Mouse (Mus musculus) heart, embryonic 16.5 days (tissue): ENCODE measurements around the gene Chd8. TPM values are rescaled to one million over a fixed set of nuclear protein-coding genes. Genes with fewer than 3 reads are reported as not detected.

ENCODE experiments used
- ATAC-seq: fragments of 200-750 bp; cut with Nextera tagmentation; replicated peaks from 2 replicates; pipeline ENCODE4 v1.8.0; 2017; ENCODE audit warnings: moderate number of reproducible peaks; ENCODE audit not compliant: insufficient read depth, low FRiP score; ENCODE audit errors: extremely low read depth
- H3K27ac ChIP-seq: fragments of 300-500 bp; sonication (generic); 2 replicates; pipeline ENCODE4 v1.5.1; 2014; ENCODE audit warnings: mild to moderate bottlenecking, low read length, control low read depth, moderate library complexity
- H3K27me3 ChIP-seq: fragments of 300-500 bp; sonication (generic); 2 replicates; pipeline ENCODE4 v1.6.1; 2014; ENCODE audit warnings: low read length, mixed read lengths; ENCODE audit not compliant: control insufficient read depth, insufficient read depth
- H3K36me3 ChIP-seq: fragments of 300-500 bp; sonication (generic); 2 replicates; pipeline ENCODE4 v1.6.1; 2014; ENCODE audit not compliant: control insufficient read depth, insufficient read depth
- H3K4me1 ChIP-seq: fragments of 300-500 bp; sonication (generic); 2 replicates; pipeline ENCODE4 v1.6.1; 2014; ENCODE audit warnings: low read length, mixed read lengths; ENCODE audit not compliant: control insufficient read depth, insufficient read depth
- H3K4me2 ChIP-seq: fragments of 300-500 bp; sonication (generic); 2 replicates; pipeline ENCODE4 v1.6.1; 2014; ENCODE audit warnings: low read depth, mild to moderate bottlenecking, control low read depth, low read length
- H3K4me3 ChIP-seq: fragments of 300-500 bp; sonication (generic); 2 replicates; pipeline ENCODE4 v1.5.1; 2014; ENCODE audit warnings: mild to moderate bottlenecking, control low read depth, low read length
- H3K9ac ChIP-seq: fragments of 300-500 bp; sonication (generic); 2 replicates; pipeline ENCODE4 v1.6.1; 2014; ENCODE audit warnings: low read length, control low read depth
- H3K9me3 ChIP-seq: fragments of 300-500 bp; sonication (generic); replicated peaks from 2 replicates; pipeline ENCODE4 v1.6.1; 2016; ENCODE audit warnings: low read length; ENCODE audit not compliant: control insufficient read depth
- WGBS: fragments of 180-500 bp; shearing (Covaris S2); extraction: QIAGEN DNeasy Blood & Tissue Kit; methylation state at CpG from one replicate; pipeline ENCODE4 v1.1.7; 2014; 5-methylcytosine and 5-hydroxymethylcytosine counted together
- polyA plus RNA-seq: library from polyadenylated mRNA; unstranded; fragments of >200 nt; fragmentation: Nextera tagmentation; extraction: Ambion mirVana; gene quantifications from 2 replicates; pipeline ENCODE4 v1.2.1, GENCODE M21; 2015

Chd8 gene
- polyA plus RNA-seq, 1 experiment from 2014 or later = 20.8 TPM

DNA sequence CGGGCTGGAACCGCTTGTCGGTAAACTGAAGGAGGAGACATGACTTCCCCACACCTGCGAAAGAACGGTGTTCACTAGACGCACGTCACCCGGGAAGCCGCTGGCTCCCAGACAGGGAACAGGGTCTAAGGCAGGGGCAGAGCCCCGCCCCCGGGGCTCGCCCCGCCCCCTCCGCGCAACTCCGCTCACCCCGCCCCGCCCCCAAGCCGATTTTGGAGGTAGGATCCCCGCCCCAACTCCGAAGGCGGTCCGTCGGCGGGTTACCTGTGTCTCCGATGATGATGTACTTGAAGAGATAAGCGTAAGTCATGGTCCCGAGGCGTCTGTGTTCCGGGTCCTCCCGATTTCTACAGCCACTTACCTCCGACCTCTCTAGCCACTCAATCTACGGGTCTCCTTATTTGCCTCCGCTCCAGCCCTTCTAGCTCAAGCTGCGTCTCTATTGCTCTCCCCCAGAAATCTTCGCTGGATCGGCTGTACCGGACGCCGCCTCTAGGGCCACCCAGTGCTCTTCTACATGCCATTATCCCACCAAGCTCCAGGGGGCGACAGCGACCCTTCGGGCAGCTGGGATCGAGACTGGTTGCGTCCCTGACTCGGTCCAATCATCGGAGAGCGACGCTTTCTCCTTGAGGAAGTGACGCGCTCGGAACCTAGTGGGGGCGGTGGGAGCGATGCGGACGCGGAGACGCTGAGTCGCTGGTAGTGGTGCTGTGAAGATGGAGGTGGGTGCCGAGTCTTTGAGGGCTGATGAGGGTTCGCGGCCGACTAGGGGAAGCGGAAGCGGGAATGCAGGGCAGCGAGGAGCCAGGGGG lies 21.6 kb upstream of the Chd8 start, which contains the start of the genes Tox4 and Rab2b:
Gene Tox4 (plus strand): TSS at position 215 of the 815 bp plus-strand sequence.
Gene Rab2b (minus strand): TSS at position 614 of the 815 bp plus-strand sequence.
- Histone ChIP-seq H3K36me3 (peaks cover 6% of the 10 kb centered on the region), H3K4me3 (peak within 1 kb of the TSS; percentile 82), H3K9ac (peak within 1 kb of the TSS; percentile 93), H3K4me1 (peaks cover 12% of the 10 kb centered on the region), H3K27me3 (no peaks in the 10 kb centered on the region), H3K9me3 (no peaks in the 10 kb centered on the region), H3K4me2 (peak within 1 kb of the TSS; percentile 81), H3K27ac (peak within 1 kb of the TSS; percentile 90)
- ATAC-seq = peak; percentile 94
- under 1% methylated on average over 59 of the region's 66 CpGs for WGBS

DNA sequence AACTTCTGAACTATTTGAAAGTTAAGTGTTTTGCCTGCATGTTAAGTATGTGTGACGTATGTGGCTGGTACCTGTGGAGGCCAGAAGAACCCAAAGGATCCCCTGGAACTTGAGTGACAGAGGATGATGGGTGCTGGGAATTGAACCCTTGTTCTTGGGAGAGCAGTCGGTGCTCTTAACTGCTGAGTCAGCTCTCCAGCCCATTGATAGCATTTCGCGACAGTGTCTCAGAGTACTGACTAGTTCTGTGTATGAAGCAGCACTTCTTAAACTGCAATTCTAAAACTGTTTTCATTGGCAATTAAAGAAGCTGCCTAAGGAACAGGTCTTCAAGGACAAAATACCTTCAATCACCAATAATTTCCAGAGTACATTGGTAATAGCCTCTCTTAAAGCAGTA lies 19.6 kb upstream of the Chd8 start:
- H3K4me1 ChIP-seq = peaks cover 12% of the 10 kb centered on the region
- H3K4me2 ChIP-seq = no peak overlapping the region
- no peak overlapping the region for H3K27ac ChIP-seq
- peaks cover 6% of the 10 kb centered on the region for H3K36me3 ChIP-seq
- H3K9ac ChIP-seq = no peak overlapping the region
- H3K4me3 ChIP-seq = no peak overlapping the region
- WGBS = 91% methylated on average over 4 of the region's 4 CpGs
- no peaks in the 10 kb centered on the region for H3K9me3 ChIP-seq
- no peak for ATAC-seq
- no peaks in the 10 kb centered on the region for H3K27me3 ChIP-seq

- H3K9me3 ChIP-seq = no peaks in the 10 kb centered on the region
- no peak overlapping the region for H3K27ac ChIP-seq
- H3K36me3 ChIP-seq = peaks cover 12% of the 10 kb centered on the region
- H3K9ac ChIP-seq = no peak overlapping the region
- no peak overlapping the region for H3K4me3 ChIP-seq
- no peak for ATAC-seq
- H3K27me3 ChIP-seq = no peaks in the 10 kb centered on the region
- H3K4me1 ChIP-seq = no peaks in the 10 kb centered on the region
- WGBS = 53% methylated on average over 3 of the region's 3 CpGs
- H3K4me2 ChIP-seq = no peak overlapping the region
These were observed 15.2 kb upstream of the Chd8 start for GRCm38 (mm10) chr14:52272781-52273180.

DNA sequence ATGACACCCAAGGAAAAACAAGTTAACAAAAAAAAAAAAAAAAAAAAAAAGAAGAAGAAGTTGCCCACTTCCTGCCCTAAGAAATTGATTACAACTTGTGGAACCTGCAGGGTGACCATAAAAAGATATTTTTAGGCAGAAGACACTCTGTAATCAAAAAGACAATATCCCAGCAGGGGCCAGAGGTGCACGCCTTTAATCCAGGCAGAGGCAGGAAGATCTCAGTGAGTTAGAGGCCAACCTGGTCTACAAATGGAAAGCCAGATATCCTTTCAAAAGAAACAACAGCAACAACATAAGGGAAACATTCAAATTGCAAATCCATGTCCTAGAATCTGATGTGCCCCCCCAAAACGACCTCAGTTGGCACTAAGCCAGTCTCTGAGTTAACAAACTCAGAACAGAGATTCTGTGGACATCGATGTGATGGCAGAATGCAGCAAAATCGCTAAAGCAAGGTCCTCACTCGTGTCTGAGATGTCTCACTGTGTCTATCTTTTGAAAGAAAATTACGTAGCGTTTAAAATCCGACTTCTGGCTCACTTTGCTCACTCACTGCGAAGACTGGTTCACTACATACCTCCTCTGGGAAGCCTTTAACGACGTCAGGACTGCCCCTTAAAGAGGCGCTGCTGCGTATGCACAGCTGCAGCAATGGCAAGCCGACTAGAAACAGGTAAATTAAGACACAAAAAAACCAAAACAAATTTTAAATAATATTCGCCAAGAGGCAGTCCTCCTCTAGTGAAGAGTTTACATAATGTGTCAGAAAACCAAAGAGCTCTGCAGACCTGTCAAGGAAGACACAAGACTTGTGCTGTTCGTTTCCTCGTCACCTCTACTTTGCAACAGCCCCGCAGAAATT lies 1.0 kb downstream of the Chd8 start:
- H3K36me3 ChIP-seq = no peaks in the 10 kb centered on the region
- no peaks in the 10 kb centered on the region for H3K9me3 ChIP-seq
- H3K4me1 ChIP-seq = peaks cover 7% of the 10 kb centered on the region
- peak overlapping the region; percentile 85 for H3K4me2 ChIP-seq
- peak overlapping the region; percentile 74 for H3K4me3 ChIP-seq
- 5% methylated on average over 18 of the region's 18 CpGs for WGBS
- ATAC-seq = no peak
- H3K27me3 ChIP-seq = no peaks in the 10 kb centered on the region
- peak overlapping the region; percentile 93 for H3K9ac ChIP-seq
- peak overlapping the region; percentile 87 for H3K27ac ChIP-seq

DNA sequence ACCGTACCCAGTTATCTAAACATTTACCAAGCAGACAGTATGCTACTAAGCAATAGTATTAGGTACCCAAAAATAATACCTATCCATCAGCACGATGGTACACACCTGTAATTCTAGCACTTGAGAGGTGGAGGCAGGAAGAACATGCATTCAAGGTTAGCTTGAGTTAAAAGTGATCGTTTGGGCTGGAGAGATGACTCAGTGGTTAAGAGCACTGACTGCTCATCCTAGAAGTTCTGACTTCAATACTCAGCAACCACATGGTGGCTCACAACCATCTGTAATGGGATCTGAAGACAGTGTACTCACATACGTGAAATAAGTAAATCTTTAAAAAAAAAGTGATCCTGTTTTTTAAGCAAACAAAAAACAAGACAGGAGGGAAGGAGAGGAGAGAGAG lies 11.5 kb downstream of the Chd8 start:
- Histone ChIP-seq H3K4me1 (peaks cover 16% of the 10 kb centered on the region), H3K36me3 (no peaks in the 10 kb centered on the region), H3K9ac (no peak overlapping the region), H3K4me3 (no peak overlapping the region), H3K9me3 (no peaks in the 10 kb centered on the region), H3K27me3 (no peaks in the 10 kb centered on the region), H3K4me2 (no peak overlapping the region), H3K27ac (no peak overlapping the region)
- 69% methylated on average over 4 of the region's 4 CpGs for WGBS
- no peak for ATAC-seq

DNA sequence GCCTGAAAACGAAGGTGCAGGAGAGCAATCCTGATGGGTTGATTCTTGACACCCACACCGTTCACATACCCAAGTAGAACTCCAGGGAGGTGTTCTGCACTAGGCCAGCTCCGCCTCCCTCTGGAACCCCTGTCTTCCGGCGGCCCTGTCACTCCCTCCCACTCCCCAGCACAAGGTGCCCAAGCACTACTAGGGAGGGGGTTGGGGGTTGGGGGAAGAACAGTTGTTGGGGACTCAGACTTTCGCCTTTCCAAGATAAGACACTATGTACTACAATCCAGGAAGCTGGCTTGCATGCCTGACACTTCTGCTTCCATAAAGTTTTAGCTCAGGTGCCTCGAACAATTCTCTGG lies 12.9 kb downstream of the Chd8 start:
- Histone ChIP-seq H3K4me2 (peak overlapping the region; percentile 66), H3K27ac (peak overlapping the region; percentile 63), H3K4me3 (peak overlapping the region; percentile 94), H3K27me3 (no peaks in the 10 kb centered on the region), H3K36me3 (no peaks in the 10 kb centered on the region), H3K9me3 (no peaks in the 10 kb centered on the region), H3K9ac (peak overlapping the region; percentile 73), H3K4me1 (peaks cover 16% of the 10 kb centered on the region)
- peak; percentile 53 for ATAC-seq
- WGBS = 12% methylated on average over 7 of the region's 7 CpGs

- peak; percentile 99 for ATAC-seq
- H3K27me3 ChIP-seq = no peaks in the 10 kb centered on the region
- H3K4me2 ChIP-seq = peak overlapping the region; percentile 66
- H3K9me3 ChIP-seq = no peaks in the 10 kb centered on the region
- WGBS = under 1% methylated on average over 32 of the region's 32 CpGs
- peak overlapping the region; percentile 66 for H3K27ac ChIP-seq
- peak overlapping the region; percentile 89 for H3K9ac ChIP-seq
- H3K4me3 ChIP-seq = peak overlapping the region; percentile 94
- H3K4me1 ChIP-seq = peaks cover 16% of the 10 kb centered on the region
- H3K36me3 ChIP-seq = no peaks in the 10 kb centered on the region
These were observed 13.4 kb downstream of the Chd8 start for GRCm38 (mm10) chr14:52244041-52244689.

DNA sequence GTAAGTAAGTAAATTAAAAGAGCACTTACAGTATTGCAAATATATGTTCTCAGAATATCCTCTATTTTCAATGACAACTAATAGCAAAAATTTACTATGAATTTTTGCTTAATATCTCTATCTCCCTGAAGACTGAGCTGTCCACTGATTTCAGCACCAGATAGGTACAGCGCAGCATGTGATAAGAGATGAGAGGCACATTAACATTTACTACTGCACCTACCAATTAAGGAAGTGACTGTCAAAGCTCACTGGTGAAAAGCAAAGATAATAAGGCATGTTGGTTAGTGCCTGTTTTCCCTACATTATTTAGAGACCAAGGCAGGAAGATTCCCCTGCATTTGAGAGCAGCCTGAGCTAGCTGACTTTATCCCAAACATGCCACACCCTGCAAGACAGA lies 21.4 kb downstream of the Chd8 start:
- peaks cover 49% of the 10 kb centered on the region for H3K36me3 ChIP-seq
- no peak overlapping the region for H3K4me2 ChIP-seq
- H3K9ac ChIP-seq = no peak overlapping the region
- WGBS = 92% methylated on average over 1 of the region's 1 CpGs
- H3K4me3 ChIP-seq = no peak overlapping the region
- no peak overlapping the region for H3K27ac ChIP-seq
- ATAC-seq = no peak
- H3K27me3 ChIP-seq = no peaks in the 10 kb centered on the region
- H3K4me1 ChIP-seq = no peaks in the 10 kb centered on the region
- H3K9me3 ChIP-seq = no peaks in the 10 kb centered on the region
